Mouse (Mus musculus) frontal cortex, adult (tissue): ENCODE data around the gene Serpina3a.
"Not testable (repeated sequence)": the region's sequence is repeated elsewhere in the genome, so short reads cannot be mapped to it uniquely, and the experiment has no call there.

Experiments used
- ATAC-seq: cut with Nextera tagmentation; 2 replicates; pipeline ENCODE4 v1.9.2; 2017; ENCODE audit warnings: mild to moderate bottlenecking, moderate library complexity, mixed read lengths; ENCODE audit not compliant: low TSS enrichment

Gene Serpina3a

DNA sequence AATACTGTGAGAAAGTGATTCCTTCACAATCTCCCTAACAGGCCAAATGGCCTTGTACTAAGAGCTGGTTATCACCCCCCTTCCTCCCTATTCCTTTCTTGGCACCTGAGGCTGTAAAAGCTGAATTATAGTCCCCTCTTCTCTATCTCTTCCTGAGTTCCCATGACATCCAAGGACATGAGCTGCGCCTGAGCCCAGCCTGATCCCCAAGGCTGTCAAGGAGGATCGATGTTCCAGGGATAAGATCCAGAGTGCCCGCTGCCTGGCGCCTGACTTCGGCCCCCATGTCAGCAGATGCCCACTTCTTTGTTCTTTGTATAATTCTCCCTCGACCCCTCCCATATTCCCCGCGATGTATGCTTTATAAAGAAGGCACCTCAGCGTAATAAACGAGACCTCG is at the start of gene Serpina3a:
Serpina3a (plus strand) TSS at position 392 of the 400 bp plus-strand sequence.
- not testable (repeated sequence) for ATAC-seq

DNA sequence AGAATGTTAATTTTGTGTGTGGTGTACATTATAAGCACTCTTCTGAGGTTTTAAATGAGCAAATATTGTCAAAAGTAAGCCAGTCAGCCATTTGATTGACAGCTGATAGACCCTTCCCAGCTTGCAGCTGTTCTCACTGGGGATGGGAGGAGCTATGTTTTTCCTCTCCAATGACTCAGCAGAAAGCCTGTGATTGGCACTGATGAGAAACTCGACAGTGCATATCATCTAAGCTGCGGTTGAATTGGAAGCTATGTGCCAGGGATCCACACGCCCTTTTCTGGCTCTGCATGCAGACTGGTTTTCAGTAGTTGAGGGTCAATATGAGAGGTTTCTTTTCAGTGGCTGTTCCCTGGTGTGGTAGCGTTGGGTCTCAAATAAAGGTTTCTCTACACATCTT is 48.0 kb upstream of the Serpina3a start:
- ATAC-seq, result no peak

DNA sequence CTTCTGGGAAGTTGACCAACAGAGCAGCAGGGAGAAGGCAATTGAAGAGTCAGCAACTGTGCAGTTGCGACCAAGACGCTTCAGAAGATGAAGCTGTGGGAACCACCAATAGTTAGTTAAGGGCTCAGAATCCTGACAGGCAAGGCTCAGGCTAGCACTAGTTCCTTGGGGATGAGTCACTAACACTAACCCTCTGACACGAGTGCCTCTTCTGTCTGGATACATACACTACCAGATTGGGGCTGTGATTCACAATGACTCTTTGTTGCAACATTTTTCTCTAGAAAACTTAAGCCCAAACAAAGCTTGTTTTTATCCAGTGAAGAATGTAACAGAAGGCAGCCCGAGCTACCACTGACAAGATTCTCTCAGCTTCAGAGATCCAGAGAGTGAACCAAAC is 47.5 kb upstream of the Serpina3a start:
- ATAC-seq, result no peak

DNA sequence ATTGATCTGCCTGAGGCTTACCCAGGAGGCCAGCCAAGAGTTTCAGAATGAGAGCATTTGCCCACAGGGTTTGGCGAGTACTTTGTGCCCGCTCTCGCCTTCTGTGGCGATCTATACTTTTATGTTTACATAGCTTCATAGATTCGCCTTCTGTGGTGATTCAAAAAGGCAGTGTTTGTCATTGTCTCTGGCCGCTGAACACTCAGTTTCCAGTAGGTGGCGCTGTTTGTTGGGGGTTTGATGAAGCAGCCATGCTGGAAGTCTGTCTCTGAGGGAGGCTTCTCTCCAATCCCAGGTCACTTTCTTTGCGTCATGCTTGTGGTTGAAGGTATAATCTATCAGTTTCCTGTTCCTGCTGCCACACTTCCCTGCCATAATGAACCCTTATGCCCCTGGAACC is 46.3 kb upstream of the Serpina3a start:
- no peak for ATAC-seq

DNA sequence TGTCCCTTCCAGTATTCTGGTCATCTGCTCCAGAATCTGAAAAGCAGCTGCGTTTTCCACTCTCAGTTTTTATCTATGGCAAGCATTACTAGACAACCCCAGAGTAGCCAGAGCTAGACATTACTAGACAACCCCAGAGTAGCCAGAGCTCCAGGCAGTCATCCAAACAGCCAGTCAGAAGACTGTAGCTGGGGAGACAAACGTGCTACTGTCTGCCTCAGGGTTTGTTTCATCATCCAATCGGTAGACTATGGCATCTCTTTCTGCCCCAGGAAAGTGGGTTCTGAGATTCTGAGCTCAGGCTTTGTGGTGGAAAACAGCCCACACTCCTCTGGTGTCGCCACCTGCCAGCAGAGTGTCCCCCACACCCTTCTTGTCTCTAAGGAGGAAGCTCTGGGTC is 45.0 kb upstream of the Serpina3a start:
- peak; percentile 88 for ATAC-seq

DNA sequence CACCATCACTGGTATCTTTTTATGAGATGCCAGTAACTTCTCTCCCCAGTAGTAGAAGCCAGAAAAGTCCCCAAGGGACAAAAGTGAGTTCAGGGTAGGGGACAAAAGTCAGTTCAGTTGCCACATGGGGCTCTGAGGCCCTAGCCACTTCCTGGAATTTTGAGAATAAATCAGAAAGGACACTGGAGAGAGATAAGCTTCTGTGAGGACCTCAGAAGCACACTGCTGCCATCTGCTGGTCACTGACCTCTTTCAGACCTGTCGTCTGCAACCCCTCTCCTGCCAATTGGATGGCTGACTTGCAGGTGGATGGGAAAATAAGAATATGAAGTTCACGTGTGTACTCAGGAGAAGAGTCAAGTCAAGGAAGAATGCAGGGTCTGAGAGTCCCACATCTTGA is 42.9 kb upstream of the Serpina3a start:
- ATAC-seq, result peak; percentile 65

DNA sequence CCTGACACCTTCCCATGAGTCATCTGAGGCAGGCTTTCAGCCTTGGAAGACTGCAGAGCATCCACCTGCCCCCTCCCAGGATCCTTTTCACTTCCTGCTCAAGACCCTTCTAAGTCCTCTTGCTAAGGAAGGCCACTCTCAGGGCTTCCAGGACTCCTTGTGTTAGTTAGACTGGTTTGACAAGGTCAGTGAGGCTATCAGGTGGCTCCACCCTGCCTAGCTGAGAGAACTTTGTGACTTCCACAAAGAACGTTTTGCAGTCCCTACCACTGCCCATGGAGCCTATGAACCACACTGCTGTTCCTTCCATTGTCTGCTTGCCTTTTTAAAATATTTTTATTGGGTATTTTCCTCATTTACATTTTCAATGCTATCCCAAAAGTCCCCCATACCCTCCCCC is 40.8 kb upstream of the Serpina3a start:
- ATAC-seq, result no peak

DNA sequence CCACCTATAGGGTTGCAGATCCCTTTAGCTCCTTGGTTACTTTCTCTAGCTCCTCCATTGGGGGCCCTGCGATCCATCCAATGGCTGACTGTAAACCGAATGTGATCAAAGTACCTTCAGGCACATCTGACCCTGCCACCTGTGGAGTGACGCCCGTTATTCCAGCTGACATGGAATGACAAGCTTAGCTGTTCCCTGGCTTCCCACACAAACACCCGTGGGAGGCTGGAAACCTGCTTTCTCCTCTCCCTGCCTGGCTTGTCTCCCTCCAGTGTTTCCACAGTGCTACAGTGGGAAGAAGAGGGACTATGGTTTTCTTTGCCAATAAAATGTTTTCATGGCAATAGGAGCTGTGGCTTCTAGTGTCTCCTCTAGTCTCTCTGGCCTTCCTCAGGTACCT is 40.2 kb upstream of the Serpina3a start:
- 0 out of 2 replicates have a peak, but pooled peaks have one; percentile 53 for ATAC-seq

DNA sequence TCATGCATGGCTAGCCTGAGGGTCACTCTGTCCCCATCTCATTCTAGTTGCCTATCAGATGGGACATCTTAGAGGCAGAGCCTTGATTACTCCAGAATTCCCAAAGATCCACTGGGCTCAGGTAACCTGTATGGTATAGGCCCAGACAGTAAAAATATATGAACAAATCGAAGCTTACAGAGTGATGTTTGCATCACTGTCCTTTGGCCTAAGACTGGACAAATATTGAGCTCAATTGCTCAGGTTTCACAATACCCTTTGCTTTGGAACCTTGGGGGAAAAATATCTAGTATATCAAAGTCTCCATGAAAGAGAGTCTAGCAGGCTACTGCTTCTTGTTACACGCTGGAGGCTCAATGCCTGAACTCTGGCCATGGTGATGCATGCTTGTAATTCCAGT is 22.4 kb upstream of the Serpina3a start:
- ATAC-seq, result no peak

DNA sequence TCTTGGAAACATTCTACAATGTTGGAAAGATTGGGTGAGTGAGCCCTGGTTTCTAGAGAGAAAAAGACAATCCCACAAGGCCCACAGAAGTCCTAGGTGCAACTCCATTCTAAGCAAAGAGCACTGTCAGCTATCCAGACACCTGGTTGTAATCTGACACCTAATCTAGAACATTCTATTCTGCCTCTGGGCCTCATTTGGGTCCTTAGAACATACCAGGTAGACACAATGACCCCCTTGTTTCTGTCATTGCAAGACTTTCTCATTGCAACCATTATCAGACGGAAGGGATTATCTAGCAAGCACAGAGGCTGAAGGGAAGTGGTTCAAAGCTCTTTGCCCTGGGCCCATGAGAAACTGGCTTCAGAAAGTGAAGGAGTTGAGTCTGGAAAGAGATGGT is 21.2 kb upstream of the Serpina3a start:
- ATAC-seq, result no peak

DNA sequence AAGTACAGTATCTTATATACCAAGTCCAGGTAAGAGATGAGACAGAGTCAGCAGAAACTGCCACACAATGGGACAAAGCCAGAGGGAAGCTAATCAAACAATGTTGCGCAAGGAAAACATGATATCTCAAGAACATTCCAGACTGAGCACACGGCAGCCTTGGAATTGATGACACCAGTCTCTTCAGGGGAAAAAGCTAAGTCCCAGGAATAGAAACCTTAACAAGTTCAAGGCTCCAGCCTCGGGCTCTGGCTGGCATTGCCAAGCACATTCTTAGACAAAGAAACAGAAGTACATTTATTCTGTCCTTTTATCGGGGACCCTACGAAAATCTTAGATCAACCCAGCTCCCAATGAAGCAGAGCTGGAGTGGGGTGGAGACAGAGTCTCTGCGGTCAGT is 11.8 kb upstream of the Serpina3a start, which contains the start of gene Serpina5:
Serpina5 (plus strand) TSS at position 346 of the 400 bp plus-strand sequence.
- no peak for ATAC-seq

DNA sequence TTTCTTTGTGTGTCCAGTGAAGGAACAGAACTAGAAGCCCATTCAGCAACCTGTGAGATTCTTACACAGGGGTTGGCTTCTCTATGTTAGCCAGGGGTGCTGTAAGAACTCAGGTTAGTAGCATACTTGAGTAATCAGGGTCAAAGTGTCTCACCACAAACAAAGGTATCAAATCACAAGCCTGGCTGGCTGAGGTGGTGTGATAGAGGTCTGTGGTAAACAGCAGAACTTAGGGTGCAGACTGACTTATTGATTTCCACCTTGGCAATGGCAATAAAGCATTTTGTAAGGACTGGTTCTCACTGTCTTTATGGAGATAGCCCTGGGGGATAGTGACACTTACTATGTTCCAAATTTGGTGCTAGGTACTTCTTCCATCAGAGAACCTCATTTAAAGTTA is 6.7 kb upstream of the Serpina3a start:
- ATAC-seq, result no peak

DNA sequence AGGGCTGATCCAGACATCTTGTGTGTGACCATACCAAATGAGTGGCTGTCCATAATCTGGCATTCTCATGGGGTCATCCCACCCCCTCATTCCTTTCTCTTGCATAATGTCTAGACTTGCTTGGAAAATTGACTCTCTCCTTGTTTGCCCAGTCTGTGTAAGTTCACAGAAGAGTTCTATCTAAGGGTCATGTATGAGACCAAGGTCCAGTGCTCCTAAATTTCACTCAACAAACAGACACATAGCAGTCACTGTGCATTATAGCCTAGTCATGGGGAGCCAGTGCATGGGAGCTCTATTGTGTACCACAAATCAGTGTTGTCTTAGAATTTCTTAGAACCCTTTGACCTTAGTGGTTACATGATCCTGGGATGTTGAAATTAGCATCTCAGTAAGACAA is 5.6 kb upstream of the Serpina3a start:
- no peak for ATAC-seq

DNA sequence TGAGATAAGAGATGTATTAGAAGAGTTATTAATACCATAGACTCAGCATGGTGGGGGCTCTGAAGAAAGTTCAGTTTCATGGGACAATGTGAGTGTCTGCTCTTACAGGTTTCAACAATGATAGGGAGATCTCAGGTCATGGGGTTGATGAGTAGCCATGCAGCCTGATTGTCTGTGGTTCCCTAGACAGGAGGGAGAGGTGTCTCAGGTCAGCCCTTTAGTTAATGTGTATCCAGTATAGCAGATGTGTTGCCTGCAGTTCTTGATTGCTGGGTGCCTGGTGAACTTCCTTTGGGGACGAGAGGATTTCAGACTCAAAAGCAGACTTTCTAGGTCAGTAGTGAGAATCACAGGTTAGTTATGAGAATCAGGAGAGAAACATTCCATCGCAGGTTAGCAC is 4.0 kb upstream of the Serpina3a start:
- no peak for ATAC-seq

DNA sequence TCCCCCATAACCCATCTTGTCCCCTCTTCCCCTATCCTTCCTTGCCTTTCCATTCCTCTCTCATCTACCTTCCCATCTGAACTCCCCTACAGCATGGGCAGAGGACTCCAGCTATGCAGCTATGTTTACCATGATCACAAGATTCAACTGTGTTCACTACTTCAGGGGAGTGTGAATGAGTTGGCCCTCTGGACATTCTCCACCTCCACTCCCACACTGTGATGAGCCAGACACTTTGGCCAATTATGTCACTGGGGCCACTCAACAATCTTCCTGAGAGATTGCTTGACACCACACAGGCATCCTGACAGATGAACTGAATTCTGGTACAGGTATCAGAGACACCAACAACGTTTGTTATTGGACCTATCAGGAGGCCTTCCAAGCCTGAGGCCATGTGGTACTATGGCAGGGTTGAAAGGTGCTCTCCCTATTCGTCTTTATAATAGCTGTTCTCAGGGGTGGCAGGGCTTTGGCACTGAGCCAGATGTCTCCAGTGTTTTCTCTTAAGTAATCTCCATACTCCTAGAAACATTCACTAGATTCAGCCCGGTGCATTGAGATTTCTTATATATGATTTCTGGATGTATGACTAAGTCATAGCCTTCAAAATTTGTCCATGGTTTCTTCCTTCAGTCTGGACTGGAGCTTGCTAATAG is 2.5 kb downstream of the Serpina3a start:
- no peak for ATAC-seq

DNA sequence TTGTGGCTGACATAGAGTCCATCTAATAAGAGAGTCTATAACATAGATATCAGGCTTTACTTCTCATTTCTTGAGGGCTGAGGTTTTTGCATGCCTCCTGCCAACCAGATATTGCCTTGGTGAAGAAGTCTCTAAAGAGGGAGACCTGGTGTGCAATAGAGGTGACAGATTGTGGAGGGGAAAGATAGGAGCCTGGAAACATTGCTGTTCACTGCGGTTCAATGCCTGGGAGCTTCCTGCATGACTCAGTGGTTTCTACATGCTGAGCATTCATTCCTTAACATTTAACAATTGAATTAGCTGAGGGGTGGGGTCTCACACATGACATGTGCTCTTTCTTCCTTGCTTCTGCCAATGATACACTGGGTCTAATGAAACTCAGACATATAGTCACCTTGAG is 10.6 kb downstream of the Serpina3a start:
- no peak for ATAC-seq

DNA sequence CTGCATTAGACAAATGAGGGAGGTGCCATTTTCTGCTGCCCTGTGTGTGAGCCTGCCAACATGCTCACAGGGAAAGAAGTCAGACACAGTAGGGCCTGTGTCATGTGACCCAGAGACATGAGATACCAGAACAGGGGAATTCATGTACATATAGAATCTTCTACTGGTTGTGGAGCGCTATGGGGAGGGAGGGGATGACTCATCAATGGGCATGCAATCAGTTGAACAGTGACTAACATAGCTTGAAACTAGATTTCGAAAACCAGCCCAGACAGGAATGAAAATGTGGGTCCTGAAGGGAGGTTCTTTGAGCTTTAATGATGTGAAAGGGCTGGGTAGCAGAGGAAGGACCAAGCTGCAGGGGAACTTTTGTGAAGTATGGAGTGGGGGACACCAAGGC is 11.5 kb downstream of the Serpina3a start:
- ATAC-seq, result no peak

DNA sequence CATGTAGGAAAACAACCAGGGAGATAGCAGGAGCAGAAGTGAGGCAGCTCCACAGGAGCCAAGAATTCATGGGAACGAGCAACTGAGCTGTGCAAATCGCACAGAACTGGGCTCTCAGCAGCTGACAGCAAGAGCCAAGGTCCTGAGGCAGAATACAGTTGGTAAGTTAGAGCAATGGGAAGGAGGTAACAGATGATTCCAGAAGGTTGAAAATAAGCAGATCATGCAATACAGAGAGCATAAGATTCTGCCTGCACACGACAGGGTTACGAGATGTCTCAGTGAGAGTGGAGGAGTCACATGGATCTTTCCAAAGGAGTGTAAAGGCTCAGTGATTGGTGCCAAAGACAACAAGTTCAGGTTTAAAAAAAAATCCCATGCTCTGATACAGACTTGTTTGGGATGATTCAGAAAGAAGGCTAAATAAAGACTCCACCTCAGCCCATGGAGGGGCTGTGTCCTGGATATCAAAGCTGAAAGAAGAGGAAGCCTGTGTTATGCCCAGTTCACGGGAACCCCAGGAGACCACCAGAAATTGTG is 12.6 kb downstream of the Serpina3a start:
- ATAC-seq, result no peak

DNA sequence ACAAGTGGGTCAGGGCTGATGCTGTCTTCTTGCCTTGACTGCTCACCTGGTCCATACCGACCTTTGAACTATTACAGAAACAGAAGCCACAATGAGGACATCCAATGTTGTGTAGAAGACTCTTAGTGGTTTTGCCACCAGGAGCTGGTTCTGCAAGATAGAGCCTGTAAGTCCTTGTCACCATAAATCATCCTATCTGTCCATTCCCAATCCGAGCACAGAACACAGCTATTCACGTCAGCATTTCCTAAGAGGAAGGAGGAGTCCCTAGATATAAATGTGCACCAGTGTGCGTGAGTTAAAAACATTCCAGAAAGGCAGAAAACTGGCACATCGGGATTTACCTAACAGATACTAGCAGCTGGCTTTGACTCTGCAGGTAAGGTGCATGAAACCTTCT is 15.2 kb downstream of the Serpina3a start, which contains the start of gene Serpina3b:
Serpina3b (plus strand) TSS at position 301 of the 400 bp plus-strand sequence.
- ATAC-seq, result no peak

DNA sequence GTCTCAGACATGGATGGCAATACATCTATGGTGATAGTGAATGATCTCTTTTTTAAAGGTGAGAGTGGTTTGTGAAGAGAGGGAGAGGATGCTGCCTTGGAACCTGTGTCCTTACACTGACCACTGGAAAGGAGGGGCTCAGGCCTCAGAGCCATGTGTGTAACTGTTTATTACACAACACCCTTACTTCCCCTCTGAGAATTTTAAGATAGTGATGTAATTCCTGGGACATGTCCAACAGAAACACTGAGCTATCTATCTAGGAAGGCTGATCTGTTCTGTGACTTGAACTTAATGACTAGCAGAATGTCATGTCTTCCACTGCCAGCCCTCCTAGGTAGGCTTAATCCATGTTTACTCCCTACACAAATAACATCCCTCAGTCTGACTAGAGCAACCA is 18.5 kb downstream of the Serpina3a start:
- ATAC-seq, result no peak

DNA sequence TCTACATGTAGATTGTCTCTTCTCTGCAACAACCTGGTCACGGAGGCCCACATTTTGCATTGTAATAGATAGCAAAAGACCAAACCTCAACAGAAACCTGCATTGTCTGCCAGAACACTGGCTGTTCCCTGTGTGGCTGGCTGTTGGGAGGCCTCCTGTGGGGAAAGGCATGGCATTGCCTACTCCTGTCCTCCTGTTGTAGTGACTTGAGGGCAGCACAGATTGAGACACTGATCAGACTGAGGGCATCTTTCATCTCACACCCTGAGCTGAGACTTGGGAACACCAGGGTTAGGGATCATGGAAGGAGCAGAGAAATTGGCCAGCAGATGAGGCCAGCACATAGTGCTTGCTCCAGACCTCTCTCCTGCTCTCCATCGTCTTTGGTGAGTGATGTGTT is 25.7 kb downstream of the Serpina3a start:
- no peak for ATAC-seq

DNA sequence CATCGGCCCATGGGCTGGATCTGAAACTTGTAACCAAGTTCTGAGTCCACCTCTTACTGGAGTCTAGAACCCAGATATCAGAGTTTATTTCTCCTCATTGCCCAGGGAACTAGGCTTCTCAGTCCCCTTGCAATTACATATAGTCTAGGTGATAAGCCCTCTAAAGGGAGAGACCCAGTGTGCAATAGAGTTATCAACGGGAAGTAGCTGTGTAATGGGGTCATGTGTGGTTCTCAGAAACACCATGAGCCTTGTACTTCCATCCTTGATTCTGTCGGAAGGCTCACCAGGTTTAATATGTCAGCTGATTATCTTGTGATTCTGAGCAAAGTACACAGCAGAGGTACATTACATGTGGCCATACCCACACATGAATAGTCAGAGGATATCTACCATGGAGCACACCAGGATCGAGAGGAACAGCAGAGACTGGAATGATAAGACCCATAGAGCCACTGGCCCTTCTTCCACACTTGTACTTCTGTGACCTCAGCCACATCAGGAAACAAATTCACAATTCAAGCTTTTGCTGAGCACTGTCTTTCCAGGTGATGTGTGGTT is 28.1 kb downstream of the Serpina3a start:
- ATAC-seq, result no peak

DNA sequence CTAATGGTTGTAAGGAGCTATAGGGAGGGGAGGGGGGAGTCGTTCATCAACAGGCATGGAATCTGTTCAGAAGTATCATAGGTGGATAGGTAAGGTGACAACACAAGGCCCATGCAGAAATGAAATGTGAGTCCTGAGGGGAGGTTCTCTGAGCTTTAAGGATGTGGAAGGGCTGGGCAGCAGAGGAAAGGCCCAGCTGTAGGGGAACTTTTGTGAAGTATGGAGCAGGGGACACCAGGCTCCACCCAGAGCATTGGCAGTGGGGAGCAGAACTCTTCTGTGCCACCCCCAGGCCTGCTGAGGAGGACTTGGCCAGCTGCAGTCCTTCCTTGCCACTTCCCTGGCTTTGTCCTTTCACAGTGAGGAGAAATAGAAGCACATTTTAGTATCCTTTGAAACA is 29.0 kb downstream of the Serpina3a start:
- ATAC-seq, result no peak

DNA sequence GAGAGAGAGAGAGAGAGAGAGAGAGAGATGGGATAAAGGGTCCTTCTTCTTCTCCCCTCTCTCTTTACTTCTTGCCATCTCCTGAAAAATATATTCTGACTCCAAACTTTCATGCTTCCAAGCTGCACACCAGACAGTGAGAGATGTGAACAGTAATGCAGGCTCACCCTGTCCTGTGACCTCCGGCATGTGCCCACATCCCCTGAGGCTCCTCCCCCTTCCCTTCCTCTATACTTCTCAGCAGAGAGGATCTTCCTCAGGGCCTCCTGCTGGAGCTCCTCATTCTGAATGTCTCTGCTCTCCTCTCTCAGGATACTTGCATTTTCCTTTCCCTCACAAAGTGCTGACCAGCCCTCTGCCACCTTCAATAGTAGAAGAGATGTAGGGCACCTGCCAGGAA is 29.9 kb downstream of the Serpina3a start:
- ATAC-seq, result no peak
